Mouse (Mus musculus) cerebellum, adult 11-12 months (tissue): ENCODE data around the gene Hcrtr1.

Experiments used
- DNase-seq: peaks from one replicate; pipeline ENCODE4 v3.0.0; 2022

Gene Hcrtr1

DNA sequence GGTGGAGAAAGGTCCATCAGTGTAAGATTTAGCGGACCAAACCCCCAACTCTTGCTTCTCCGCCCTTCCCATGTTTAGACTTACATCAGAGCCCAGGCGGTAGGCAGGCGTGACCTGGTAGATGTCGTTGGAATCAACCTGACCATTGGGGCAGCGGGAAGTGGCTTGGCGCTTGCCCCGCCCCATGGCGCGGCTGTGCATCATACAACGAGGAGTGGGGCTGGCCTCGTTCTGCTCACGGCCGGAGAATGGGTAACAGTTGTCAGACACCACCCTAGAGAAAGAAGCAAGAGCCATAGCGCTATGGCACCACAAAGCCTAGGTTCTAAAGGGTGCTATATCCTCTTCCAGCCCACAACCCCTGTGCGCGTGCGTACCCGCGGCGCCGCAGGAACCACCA is 28.2 kb upstream of the Hcrtr1 start:
- no peak for DNase-seq

DNA sequence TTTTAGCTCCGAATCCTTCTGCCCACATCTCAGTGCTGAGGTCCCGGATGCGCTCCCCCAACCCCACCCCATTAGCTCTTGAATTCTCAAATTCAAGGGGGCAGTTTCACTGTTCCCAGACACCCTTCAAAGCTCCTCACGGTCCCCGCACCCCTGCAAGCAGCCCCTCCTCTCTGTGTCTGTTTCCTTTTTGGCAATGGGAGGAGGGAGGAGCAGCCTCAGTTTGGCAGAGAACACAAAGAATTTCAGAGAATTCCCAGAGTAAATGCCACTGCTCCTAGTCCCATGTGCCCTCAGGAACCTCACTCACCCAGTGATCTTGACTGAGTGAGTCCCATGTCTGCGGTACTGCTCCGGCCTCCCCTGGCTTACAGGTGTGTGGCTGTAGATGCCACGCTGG is 27.4 kb upstream of the Hcrtr1 start:
- no peak for DNase-seq

DNA sequence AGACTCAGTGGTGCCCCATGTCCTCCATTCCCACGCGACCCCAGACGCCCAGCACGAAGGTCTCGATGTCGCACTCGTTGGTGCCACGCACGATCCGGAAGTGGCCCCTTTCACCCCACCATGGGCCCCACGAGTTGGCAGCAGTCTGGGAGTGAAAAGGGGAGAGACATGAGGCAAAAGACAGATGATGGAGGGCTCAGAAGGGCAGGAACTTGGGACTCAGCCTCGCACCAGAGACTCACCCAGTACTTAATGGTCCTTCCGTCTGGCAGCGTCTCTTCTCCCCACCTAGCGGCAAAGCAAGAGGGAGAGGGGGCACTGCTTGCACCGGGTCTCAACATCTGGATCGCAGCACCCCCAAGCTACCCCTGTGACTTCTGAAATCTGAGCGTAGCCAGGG is 26.9 kb upstream of the Hcrtr1 start:
- no peak for DNase-seq

GRCm38 (mm10) chr4:130164121-130164520 is 25.0 kb upstream of the Hcrtr1 start:
- DNase-seq = no peak

GRCm38 (mm10) chr4:130163391-130163861 is 24.3 kb upstream of the Hcrtr1 start:
- no peak for DNase-seq

DNA sequence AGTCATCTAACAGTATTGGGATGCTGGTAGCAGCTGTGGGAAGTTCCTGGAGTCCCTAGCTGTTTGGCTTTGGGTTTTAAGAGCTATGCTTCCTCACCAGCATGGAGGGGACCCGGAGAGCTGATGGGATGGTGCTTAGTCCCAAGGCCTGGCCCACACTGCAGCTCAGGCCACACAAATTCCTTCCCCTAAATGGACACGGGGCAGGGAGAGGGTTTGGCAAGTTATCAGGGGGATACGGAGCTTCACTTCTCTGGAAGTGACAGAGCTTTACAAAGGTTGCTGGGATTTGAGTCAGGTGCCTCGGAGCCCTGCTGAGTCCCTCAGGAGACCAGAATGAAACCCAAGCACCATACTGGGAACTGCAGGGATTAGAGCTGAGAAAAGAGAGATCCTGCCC is 22.2 kb upstream of the Hcrtr1 start:
- DNase-seq = no peak

GRCm38 (mm10) chr4:130156812-130157371 is 17.7 kb upstream of the Hcrtr1 start:
- DNase-seq = no peak

GRCm38 (mm10) chr4:130154250-130154649 is 15.1 kb upstream of the Hcrtr1 start:
- DNase-seq = no peak

DNA sequence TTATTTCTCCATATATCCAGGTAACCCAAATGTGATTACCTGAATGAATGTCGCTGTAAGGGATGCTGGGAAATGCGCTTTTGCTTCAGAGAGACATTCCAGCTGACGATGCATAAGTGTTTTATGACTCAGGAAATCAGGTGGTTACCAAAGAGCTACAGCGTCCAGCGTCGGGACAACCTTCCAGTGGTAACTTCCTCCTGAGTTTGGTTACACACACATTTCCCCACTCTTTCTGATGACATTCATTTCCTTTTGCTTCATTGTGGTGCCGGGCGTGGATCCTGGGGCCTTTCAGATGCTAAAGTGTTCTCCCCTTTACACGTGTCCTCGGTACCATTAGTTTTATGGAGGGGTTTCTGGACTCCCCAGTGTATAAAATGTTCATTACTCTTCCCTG is 9.2 kb upstream of the Hcrtr1 start:
- no peak for DNase-seq

DNA sequence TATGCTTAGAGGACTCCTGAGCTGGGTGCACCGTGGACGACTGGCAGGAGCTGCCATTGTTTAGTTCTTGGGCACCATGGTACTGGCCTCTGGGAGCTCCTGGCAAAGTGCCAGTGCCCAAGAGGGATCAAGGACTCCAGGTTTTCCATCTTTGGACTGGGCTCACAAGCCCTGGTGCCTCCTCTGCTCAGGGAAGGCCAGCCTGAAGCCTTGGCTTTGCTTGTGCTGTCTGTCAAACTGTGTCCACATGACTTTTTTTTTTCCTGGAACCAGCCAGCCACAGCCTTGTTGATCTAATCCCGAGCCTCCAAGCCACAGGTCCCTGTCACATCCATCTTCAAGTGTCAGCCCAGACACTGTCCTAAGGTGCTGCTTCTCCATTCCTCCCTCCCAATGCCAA is 2.6 kb upstream of the Hcrtr1 start:
- DNase-seq = no peak

DNA sequence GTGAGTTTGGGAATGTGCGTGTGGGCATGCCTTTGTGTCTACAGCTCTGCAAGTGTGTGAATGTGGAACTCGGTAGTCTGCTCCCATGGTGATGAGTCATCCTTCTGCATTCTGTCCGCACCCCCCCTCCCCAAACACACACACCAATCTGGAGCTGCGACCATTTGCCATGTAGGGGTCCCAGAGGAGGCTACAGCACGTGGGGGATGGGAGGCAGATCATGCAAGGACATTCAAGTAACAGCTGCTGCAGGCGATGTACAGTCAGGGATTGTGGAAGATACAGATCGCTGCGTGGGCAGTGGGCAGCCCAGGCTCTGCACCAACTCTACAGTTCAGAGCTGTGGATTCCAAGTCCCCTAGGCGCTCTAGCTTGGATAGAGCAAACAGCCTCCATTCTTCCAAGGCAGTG is 1.8 kb upstream of the Hcrtr1 start:
- DNase-seq = no peak

DNA sequence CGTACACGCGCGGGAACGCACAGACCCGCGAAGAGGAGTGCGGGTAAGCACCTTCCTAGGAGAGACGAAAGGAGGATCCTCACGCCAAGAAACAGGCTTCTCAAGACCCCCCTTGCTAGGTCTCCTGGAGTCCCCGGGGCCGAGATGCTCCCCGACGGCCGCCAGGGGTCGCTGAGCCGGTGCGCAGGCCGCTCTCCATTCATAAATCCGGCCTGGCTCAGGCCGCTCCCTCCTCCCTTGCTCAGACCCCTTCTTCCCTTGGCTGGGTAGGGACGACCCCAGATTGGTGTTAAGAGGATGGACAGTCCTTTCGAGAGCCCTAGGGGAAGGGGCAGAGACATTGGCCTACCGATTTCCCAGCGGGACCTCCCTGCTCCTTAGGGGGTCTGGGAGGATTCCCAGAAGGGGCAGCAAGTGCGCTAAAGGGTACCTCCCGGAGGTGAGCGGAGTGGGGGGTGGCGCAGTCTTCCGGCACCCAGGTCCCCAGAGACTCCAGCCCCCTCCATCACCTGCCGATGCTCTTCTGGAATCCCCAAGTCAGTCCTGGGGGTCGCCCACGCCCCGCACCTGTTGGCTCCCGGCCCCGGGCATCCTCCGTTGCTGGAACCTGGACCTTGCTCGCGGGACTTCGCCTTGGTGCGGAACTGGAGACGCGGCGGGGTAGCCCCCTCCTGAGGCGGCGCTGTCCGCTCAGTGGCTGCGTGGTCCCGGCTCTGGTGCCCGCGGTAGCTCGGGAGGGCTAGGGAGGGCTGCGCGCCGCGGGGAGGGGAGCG is 532 bp downstream of the Hcrtr1 start:
- DNase-seq = no peak

DNA sequence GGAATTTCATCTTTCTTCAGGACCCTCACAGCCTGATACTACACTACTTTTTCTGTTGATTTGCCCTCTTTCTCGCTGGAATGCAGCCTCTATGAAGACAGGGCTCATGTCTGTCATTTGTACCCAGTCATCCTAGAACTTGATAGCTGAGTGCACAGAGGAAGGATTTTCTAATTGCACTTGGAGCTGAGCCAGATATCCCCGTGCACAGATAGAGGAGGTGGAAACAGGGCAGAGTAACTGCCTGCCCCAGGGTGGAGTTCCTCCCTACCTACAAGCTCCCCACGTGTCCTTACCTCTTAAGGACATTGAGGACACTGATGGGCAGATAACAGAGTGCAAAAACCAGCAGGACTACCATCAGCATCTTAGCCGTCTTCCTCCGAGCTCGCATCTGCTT is 5.8 kb downstream of the Hcrtr1 start:
- no peak for DNase-seq

- DNase-seq = no peak
These were observed 7.6 kb downstream of the Hcrtr1 start for GRCm38 (mm10) chr4:130131448-130132105.

DNA sequence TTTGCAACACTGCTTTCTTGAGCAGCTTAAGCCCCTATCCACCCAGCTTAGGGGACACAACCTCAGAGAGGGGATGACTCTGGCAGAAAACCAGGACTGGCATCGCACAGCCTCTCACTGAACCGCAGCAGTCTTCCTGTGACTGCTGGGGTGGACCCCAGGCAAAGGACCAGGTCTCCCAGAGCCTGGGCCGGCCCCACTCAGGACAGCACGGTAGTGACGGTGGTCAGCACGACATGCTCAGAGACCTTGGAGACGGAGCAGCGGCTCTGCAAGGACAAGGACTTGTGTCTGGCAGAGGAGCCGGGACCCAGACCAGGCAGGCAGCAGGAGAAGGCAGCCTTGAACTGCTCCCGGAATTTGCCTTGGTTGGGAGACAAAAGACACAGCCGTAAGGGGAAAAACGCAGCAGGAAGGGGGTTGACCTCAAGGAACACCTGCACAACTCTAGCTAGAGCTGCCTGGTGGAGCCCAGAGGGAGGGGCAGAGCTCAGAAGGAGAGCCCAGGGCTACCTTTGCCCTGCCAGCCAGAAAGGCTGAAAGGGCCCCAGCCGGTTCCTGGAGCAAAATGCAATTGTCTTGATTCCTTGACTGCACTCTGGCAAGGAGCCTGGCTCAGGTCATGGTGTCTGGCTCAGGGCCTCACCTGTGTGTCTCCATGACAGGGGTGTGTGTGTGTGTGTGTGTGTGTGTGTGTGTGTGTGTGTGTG is 8.4 kb downstream of the Hcrtr1 start:
- no peak for DNase-seq

GRCm38 (mm10) chr4:130130082-130130481 is 9.1 kb downstream of the Hcrtr1 start:
- DNase-seq = no peak

DNA sequence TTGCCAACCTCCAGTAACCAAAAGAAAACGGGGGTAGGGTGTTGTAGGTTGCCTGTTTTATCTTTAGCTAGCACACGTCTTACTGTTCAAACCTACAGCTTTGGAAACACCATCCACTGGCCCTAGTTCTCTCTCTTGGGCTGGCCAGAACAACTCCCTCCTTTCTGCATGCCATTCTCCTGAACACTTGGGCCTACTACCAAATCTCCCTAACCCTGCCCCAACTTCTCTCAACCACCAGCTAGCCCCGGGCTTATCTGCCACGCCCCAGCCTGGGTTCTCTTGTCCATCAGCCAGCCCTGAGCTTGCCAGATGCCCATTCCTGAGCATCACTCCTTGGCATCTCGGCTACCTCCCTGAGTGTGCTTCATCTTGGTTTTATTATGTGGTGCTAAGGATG is 10.3 kb downstream of the Hcrtr1 start:
- no peak for DNase-seq

GRCm38 (mm10) chr4:130125935-130126334 is 13.2 kb downstream of the Hcrtr1 start:
- DNase-seq = no peak

DNA sequence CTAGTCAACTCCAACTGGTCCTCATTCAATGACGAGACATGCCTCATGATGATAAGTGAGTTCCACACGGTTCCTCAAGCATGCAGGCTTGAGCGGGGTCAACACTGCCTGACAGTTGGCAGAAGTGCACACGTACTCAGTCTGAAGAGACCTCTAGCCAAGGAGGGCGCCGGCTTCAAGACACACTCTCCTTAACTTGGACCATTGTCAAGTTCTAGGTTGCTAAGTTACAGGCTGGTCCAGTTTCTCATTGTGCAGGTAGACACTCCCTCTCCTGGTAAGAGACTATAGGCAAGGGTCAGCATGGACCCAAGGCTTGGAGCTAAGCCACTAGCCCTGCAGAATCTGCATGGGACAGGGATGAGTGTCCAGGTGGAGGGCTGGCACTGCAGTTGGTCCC is 14.0 kb downstream of the Hcrtr1 start:
- no peak for DNase-seq

DNA sequence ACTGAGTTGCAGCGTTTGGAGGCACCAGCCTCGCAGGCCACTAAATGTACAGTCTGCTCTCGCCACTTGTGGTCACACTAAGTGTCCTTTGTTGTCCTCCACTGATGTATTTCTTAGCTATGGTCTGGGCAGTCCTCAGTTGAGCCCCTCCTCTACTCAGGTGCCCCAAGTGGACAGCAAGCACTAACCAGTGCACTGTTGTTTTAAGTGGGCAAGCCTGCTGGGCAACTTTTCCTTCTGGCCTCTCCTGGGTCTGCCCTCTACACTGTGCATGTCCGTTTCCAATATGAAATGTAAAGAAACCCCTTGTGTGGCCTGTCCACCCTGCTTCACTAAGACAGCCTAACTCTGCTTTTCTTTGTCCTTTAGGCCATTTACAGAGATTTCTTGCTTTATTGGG is 15.0 kb downstream of the Hcrtr1 start:
- no peak for DNase-seq

- no peak for DNase-seq
These were observed 16.1 kb downstream of the Hcrtr1 start for GRCm38 (mm10) chr4:130123020-130123419.

GRCm38 (mm10) chr4:130121560-130121959 is 17.6 kb downstream of the Hcrtr1 start:
- no peak for DNase-seq

DNA sequence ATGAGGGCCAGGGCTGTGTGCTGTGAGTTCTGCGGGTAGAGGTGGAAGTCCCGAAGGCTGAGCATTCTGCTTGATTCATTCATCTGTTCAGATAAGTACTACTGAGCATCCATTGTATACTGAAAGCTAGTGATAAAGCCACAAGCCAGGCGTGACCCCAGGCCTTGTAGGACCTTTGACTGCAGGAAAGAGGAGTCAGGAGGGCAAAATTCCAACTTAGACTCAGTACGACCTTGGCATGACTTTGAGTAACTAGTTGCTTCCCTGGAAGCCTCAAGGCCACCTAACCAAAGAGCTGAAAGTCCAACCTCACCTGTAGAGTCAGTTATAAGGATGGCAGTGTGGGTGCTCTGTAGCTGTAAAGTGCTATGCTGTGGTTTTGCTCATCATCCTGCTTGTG is 18.4 kb downstream of the Hcrtr1 start:
- DNase-seq = no peak

- DNase-seq = no peak
These were observed 26.4 kb downstream of the Hcrtr1 start for GRCm38 (mm10) chr4:130112732-130113131.
